Mouse (Mus musculus): ENCODE data around the gene Kcnd2. TPM values are rescaled to one million over a fixed set of nuclear protein-coding genes. Genes with fewer than 3 reads are reported as not detected.

Kcnd2 gene
- polyA plus RNA-seq (2015; fragmentation: Nextera tagmentation; extraction: Ambion mirVana), result 0.15 and 0.17 TPM in 2 replicates

DNA sequence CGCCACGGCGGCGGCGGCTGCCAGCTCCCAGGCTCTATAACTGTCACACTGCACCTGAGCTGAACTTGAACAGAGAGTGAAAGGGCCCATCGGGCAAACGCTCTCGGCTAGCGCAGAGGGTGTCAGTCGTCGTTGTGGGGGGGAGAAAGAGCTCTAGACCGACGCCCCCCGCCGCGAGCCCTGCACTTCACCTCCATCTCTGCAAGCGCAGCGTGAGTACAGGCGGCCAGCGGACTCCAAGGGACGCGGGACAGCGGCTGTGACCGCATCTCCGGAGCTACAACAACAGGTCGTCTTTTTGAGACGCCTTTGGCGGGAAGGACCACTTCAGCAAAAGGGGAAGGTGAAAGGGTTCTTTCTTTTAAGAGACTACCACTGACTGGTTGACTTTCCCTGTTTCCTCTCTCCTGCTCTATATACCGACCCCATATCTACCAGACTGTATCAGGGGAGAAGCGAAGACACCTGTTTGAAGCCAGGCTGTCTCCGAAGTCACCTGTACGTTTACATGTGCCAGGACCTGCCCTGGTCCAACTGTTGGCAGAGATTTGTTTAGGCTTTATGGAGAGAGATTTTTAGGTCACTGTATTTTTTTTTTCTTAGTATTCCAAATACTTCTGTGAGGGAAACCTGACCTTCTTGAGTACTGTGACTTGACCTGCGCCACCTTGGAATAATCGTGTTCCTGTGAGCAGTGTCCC lies at the start of gene Kcnd2:
Kcnd2 (plus strand) TSS at position 13 of the 701 bp plus-strand sequence.
- H3K4me2 ChIP-seq, result peak within 1 kb of the TSS; percentile 99
- no peaks in the 10 kb centered on the region for H3K9me3 ChIP-seq
- peaks cover 32% of the 10 kb centered on the region for H3K27me3 ChIP-seq
- peak; percentile 23; the same call in 1 of the 2 replicates for ATAC-seq (ENCODE audit: borderline replicate concordance, extremely low read depth, low FRiP score, low TSS enrichment)
- peaks cover 13% of the 10 kb centered on the region; the same call in 1 of the 2 replicates for H3K4me1 ChIP-seq
- WGBS, result 9% methylated on average over 33 of the region's 34 CpGs
- H3K9ac ChIP-seq, result no peak within 1 kb of the TSS; the same call in 1 of the 2 replicates
- H3K36me3 ChIP-seq, result no peaks in the 10 kb centered on the region
- H3K27ac ChIP-seq, result no peak within 1 kb of the TSS
- peak within 1 kb of the TSS; percentile 57 for H3K4me3 ChIP-seq

DNA sequence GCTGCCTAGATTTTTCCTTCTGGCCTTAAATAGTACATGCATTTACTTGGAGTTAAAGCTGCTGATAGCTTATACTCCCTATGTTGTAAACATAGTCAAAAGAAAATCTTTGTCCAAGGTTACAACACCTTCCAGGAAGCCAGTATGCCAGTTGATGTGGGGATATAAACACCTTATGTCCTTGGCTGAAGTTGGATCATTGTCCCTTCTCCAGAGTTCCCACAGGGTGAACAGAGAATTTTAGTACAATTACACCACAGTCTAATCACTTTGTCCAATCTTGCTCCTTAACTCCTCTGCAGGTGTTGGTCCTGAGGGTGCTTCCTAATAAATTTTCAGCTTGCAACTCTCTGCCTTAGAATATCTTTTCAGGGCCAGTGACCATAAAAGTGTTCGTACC lies 48.7 kb upstream of the Kcnd2 start:
- no peaks in the 10 kb centered on the region for H3K36me3 ChIP-seq
- H3K27me3 ChIP-seq, result no peaks in the 10 kb centered on the region
- 62% methylated on average over 1 of the region's 1 CpGs for WGBS
- no peaks in the 10 kb centered on the region for H3K9me3 ChIP-seq
- no peak overlapping the region for H3K27ac ChIP-seq
- H3K4me2 ChIP-seq, result no peak overlapping the region
- no peaks in the 10 kb centered on the region for H3K4me1 ChIP-seq
- no peak overlapping the region for H3K9ac ChIP-seq
- ATAC-seq (ENCODE audit: borderline replicate concordance, extremely low read depth, low FRiP score, low TSS enrichment), result no peak
- no peak overlapping the region for H3K4me3 ChIP-seq

DNA sequence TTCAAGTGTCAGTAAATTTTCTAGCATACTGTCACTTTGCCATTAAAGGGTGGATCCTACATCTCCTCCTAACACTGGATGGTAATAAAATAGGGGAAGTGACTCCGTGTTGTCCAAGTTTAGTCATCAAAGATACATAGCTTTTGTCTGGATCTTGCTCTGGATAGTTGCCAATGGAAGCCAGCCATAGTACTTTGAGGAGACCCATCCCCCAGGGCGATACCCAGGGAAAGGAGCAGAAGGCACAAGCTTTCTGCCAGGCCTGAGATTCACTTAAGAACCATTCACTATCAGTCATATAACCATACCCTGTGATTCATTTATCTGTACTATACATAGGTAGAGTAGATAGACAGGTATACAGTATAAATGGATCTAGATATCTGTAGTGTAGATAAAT lies 20.0 kb upstream of the Kcnd2 start:
- Histone ChIP-seq H3K27ac (no peak overlapping the region), H3K9me3 (no peaks in the 10 kb centered on the region), H3K9ac (no peak overlapping the region), H3K36me3 (no peaks in the 10 kb centered on the region), H3K4me2 (no peak overlapping the region), H3K4me1 (no peaks in the 10 kb centered on the region), H3K27me3 (no peaks in the 10 kb centered on the region), H3K4me3 (no peak overlapping the region)
- WGBS, result 50% methylated on average over 2 of the region's 2 CpGs
- ATAC-seq (ENCODE audit: borderline replicate concordance, extremely low read depth, low FRiP score, low TSS enrichment), result no peak

DNA sequence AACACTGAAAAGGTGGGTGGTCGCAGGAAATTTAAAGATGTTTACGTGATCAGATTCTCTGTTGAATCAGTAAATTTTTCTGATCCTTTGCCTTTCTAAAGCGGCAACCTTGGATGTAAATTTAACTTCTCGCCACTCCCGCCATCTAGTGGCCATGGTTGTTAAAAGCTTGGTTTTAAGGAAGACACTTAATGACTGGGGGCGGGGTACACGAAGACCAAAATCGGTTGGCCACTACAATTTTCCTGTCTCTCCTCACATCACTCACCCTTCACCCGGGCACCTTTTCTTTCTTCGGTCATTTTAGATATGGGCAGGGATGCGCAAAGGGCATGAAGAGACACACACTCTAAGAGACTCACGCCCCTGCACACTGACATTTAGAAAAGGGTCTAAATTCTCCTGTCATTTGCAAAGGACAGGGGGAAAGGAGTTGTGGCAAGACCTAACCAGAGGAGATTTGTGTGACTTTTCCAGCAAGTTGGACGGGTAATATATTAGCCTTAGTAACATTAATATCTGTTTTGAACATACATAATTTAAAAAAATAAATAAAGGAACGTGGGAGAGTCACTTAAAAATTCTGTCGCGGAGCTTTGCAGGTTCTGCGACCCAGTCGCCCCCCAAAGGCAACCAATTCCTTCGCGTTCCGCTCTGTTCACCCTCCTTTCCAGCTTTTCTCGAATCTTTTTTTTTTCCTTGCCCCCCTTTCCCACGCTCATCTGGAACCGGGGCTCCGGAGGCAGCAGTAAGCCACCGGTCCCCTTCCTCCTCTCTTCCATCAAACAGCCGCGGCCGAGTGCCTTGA lies 1.2 kb upstream of the Kcnd2 start:
- under 1% methylated on average over 29 of the region's 29 CpGs for WGBS
- H3K9ac ChIP-seq, result no peak overlapping the region

DNA sequence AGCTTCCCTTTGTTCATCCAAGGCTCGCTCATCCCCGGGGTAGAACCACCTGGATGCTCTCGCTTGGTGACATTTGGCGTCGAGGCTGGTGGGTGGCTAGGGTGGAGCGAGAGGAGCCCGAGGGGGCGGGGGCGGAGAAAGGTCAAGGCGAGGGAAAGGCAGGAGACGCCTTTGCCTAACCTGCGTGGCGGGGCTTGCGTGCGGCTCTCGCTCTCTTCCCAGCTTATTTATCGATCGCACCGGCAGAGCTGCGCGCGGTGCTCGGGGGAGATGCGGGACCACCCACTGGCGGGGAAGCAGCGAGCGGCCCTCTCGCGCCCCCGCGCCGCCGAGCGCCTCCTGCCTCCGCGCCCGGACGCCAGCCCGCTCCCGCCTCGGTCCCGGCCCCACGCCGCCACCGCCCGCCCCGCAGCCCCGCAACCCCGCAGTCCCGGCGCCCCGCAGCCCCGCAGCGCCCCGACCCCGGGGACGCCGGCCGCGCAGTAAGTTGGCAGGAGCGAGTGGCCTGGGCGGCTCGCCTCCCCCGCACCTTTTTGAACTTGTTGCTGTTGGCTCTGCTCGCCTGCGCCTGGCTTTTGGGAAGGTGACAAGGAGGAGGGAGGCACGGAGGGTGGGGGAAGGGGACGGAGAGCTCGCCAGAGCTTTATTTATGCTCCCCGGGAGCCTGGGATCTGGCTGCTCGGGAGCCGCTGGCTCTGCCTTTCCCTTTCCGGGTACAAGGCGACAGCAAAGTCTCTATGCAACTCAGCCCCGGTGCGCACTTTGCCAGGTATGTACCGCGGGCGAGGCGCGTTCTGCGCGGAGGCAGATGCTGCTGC lies 421 bp upstream of the Kcnd2 start:
- peak; percentile 65; the same call in 1 of the 2 replicates for ATAC-seq (ENCODE audit: borderline replicate concordance, extremely low read depth, low FRiP score, low TSS enrichment)
- Histone ChIP-seq H3K36me3 (no peaks in the 10 kb centered on the region), H3K9ac (no peak overlapping the region; the same call in 1 of the 2 replicates), H3K4me3 (peak overlapping the region; percentile 57), H3K4me2 (peak overlapping the region; percentile 99), H3K27ac (no peak overlapping the region), H3K9me3 (no peaks in the 10 kb centered on the region), H3K27me3 (peaks cover 32% of the 10 kb centered on the region), H3K4me1 (peaks cover 13% of the 10 kb centered on the region; the same call in 1 of the 2 replicates)
- WGBS, result under 1% methylated on average over 48 of the region's 83 CpGs

More for the DNA sequence above, 1.2 kb upstream of the Kcnd2 start:
- Histone ChIP-seq H3K4me2 (peak overlapping the region; percentile 99), H3K36me3 (no peaks in the 10 kb centered on the region), H3K27me3 (peaks cover 32% of the 10 kb centered on the region), H3K4me3 (peak overlapping the region; percentile 57), H3K27ac (no peak overlapping the region), H3K9me3 (no peaks in the 10 kb centered on the region), H3K4me1 (peaks cover 13% of the 10 kb centered on the region; the same call in 1 of the 2 replicates)
- no peak for ATAC-seq (ENCODE audit: borderline replicate concordance, extremely low read depth, low FRiP score, low TSS enrichment)

DNA sequence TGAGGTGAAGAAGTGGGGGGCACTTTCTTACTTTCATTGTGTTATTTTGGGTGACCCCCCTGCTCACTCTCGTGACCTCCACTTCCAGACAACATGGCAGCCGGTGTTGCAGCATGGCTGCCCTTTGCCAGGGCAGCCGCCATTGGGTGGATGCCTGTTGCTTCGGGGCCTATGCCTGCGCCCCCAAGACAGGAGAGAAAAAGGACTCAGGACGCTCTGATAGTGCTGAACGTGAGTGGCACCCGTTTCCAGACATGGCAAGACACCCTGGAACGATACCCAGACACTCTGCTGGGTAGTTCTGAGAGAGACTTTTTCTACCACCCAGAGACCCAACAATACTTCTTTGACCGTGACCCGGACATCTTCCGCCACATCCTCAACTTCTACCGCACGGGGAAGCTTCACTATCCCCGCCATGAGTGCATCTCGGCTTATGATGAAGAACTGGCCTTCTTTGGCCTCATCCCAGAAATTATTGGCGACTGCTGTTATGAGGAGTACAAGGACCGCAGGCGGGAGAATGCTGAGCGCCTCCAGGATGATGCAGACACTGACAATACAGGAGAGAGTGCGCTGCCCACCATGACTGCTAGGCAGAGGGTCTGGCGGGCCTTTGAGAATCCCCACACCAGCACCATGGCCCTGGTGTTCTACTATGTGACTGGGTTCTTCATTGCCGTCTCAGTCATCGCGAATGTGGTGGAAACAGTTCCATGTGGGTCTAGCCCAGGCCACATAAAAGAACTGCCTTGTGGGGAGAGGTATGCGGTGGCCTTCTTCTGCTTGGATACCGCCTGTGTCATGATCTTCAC lies 1.1 kb downstream of the Kcnd2 start:
- 88% methylated on average over 27 of the region's 27 CpGs for WGBS
- Histone ChIP-seq H3K36me3 (no peaks in the 10 kb centered on the region), H3K27ac (no peak overlapping the region), H3K27me3 (peaks cover 32% of the 10 kb centered on the region), H3K4me2 (no peak overlapping the region), H3K9ac (no peak overlapping the region), H3K9me3 (no peaks in the 10 kb centered on the region), H3K4me1 (peaks cover 13% of the 10 kb centered on the region; the same call in 1 of the 2 replicates), H3K4me3 (no peak overlapping the region)
- ATAC-seq (ENCODE audit: borderline replicate concordance, extremely low read depth, low FRiP score, low TSS enrichment), result no peak; the same call in 1 of the 2 replicates

DNA sequence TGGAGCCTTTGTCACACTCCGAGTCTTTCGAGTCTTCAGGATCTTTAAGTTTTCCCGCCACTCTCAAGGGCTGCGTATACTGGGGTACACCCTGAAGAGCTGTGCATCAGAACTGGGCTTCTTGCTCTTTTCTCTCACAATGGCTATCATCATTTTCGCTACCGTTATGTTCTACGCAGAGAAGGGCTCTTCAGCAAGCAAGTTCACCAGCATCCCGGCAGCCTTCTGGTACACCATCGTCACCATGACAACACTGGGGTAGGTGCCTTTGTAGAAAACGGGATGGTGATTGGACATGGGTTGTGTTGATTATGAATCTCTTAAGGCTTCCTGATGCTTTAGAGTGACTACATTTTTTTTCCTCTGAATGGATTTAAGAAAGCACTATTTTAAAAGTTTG lies 1.9 kb downstream of the Kcnd2 start:
- no peak overlapping the region for H3K4me2 ChIP-seq
- no peak overlapping the region for H3K9ac ChIP-seq
- H3K27me3 ChIP-seq, result peaks cover 32% of the 10 kb centered on the region
- no peak overlapping the region for H3K4me3 ChIP-seq
- H3K27ac ChIP-seq, result no peak overlapping the region
- no peaks in the 10 kb centered on the region for H3K36me3 ChIP-seq
- no peak for ATAC-seq (ENCODE audit: borderline replicate concordance, extremely low read depth, low FRiP score, low TSS enrichment)
- H3K4me1 ChIP-seq, result peaks cover 13% of the 10 kb centered on the region; the same call in 1 of the 2 replicates
- WGBS, result 86% methylated on average over 10 of the region's 10 CpGs
- H3K9me3 ChIP-seq, result no peaks in the 10 kb centered on the region

DNA sequence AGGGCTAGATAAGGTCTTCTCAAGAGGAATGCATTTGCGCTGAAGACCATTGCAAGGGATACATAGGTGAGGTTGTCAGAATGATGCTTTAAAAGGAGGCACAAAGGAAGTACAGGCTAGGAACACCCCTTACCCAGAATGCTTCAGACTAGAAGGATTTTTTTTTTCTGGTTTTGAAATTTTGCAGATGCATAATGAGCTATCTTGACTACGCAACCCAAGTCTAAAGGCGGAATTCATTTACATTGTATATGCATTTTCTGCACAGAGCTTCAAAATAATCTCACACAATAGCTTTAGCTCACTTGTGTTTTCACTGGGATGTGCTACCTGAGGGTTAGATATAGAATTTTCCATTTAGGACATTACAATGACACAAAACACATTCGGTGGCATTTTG lies 10.8 kb downstream of the Kcnd2 start:
- 91% methylated on average over 4 of the region's 4 CpGs for WGBS
- no peaks in the 10 kb centered on the region for H3K4me1 ChIP-seq
- H3K9ac ChIP-seq, result no peak overlapping the region
- no peaks in the 10 kb centered on the region for H3K9me3 ChIP-seq
- no peaks in the 10 kb centered on the region for H3K27me3 ChIP-seq
- H3K36me3 ChIP-seq, result no peaks in the 10 kb centered on the region
- no peak overlapping the region for H3K27ac ChIP-seq
- H3K4me3 ChIP-seq, result no peak overlapping the region
- no peak overlapping the region for H3K4me2 ChIP-seq
- no peak for ATAC-seq (ENCODE audit: borderline replicate concordance, extremely low read depth, low FRiP score, low TSS enrichment)

DNA sequence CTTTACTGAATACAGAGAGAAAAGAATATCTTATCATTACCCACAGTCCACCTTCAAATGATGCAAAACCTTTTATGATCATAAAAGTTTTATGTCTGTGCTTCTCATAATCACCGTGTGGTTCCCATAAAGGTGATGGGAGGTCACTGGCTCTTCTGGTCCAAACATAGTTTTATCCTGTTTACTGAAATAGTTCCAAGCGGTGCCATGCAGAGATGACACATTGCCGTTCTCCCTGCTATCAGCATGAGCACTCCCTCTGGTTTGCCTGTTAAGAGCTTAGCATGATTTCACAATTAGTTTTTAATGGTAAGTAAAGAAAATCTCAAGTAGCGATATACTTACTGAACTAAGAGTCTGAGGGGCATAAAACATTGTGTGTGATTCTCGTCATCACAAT lies 43.7 kb downstream of the Kcnd2 start:
- H3K9me3 ChIP-seq, result no peaks in the 10 kb centered on the region
- H3K36me3 ChIP-seq, result no peaks in the 10 kb centered on the region
- H3K27ac ChIP-seq, result no peak overlapping the region
- no peaks in the 10 kb centered on the region for H3K4me1 ChIP-seq
- no peaks in the 10 kb centered on the region for H3K27me3 ChIP-seq
- H3K4me3 ChIP-seq, result no peak overlapping the region
- WGBS, result 43% methylated on average over 5 of the region's 5 CpGs
- no peak overlapping the region for H3K4me2 ChIP-seq
- ATAC-seq (ENCODE audit: borderline replicate concordance, extremely low read depth, low FRiP score, low TSS enrichment), result no peak
- H3K9ac ChIP-seq, result no peak overlapping the region

DNA sequence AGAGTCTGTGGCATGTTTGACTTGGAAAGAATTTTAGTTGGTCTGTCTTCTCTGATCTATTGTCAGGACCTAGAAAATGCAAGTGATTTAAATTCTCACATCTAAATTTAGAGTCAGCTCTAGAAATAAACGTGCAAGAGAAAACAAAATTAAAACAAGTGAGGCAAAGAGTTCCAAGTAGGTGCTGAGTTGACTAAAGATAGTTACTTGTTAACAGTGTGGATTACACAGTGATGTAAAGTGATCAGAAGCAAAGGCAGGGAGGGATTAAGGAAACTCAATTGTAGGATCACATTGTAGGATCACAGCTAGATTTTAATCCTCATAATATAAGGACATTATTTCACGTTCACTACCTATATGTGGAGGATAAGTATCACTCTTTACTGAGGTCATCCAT lies 52.6 kb downstream of the Kcnd2 start:
- Histone ChIP-seq H3K9ac (no peak overlapping the region), H3K4me1 (no peaks in the 10 kb centered on the region), H3K9me3 (no peaks in the 10 kb centered on the region), H3K4me3 (no peak overlapping the region), H3K27ac (no peak overlapping the region), H3K4me2 (no peak overlapping the region), H3K27me3 (no peaks in the 10 kb centered on the region), H3K36me3 (no peaks in the 10 kb centered on the region)
- 42% methylated on average over 2 of the region's 2 CpGs for WGBS
- no peak for ATAC-seq (ENCODE audit: borderline replicate concordance, extremely low read depth, low FRiP score, low TSS enrichment)

Data from lung, embryonic 15.5 days (tissue).